Mouse (Mus musculus): ENCODE measurements at regions not wholly inside any gene's neighbourhood (a gene's known extent, or its start where the extent isn't known, plus 50 kb on each side); places are given as distances from the start of the nearest gene placed in this dataset.

- no peak for ATAC-seq (replicated peaks in 1 of 2; ENCODE audit: insufficient read depth in 1 of 2, low FRiP score in 2 of 2, low TSS enrichment in 1 of 2, low read depth in 1 of 2, poor library complexity in 2 of 2, severe bottlenecking in 2 of 2)
Measured at GRCm38 (mm10) chr9:115665337-115666004, 243.8 kb upstream of the Gadl1 start.

- ATAC-seq (replicated peaks in 1 of 2; ENCODE audit: insufficient read depth in 1 of 2, low FRiP score in 2 of 2, low TSS enrichment in 1 of 2, low read depth in 1 of 2, poor library complexity in 2 of 2, severe bottlenecking in 2 of 2): no peak
Measured at GRCm38 (mm10) chr9:115666530-115666929, 242.7 kb upstream of the Gadl1 start.

- no peak for ATAC-seq (replicated peaks in 1 of 2; ENCODE audit: insufficient read depth in 1 of 2, low FRiP score in 2 of 2, low TSS enrichment in 1 of 2, low read depth in 1 of 2, poor library complexity in 2 of 2, severe bottlenecking in 2 of 2)
Measured at GRCm38 (mm10) chr9:115680703-115681576, 228.3 kb upstream of the Gadl1 start.

GRCm38 (mm10) chr9:115681841-115682240 is 227.4 kb upstream of the Gadl1 start:
- ATAC-seq (replicated peaks in 1 of 2; ENCODE audit: insufficient read depth in 1 of 2, low FRiP score in 2 of 2, low TSS enrichment in 1 of 2, low read depth in 1 of 2, poor library complexity in 2 of 2, severe bottlenecking in 2 of 2): no peak

- no peak for ATAC-seq (replicated peaks in 1 of 2; ENCODE audit: insufficient read depth in 1 of 2, low FRiP score in 2 of 2, low TSS enrichment in 1 of 2, low read depth in 1 of 2, poor library complexity in 2 of 2, severe bottlenecking in 2 of 2)
Measured at GRCm38 (mm10) chr9:115683951-115684350, 225.3 kb upstream of the Gadl1 start.

- ATAC-seq (replicated peaks in 1 of 2; ENCODE audit: insufficient read depth in 1 of 2, low FRiP score in 2 of 2, low TSS enrichment in 1 of 2, low read depth in 1 of 2, poor library complexity in 2 of 2, severe bottlenecking in 2 of 2): no peak
Measured at GRCm38 (mm10) chr9:115686605-115687004, 222.7 kb upstream of the Gadl1 start.

GRCm38 (mm10) chr9:115692837-115693236 is 216.4 kb upstream of the Gadl1 start:
- ATAC-seq (replicated peaks in 1 of 2; ENCODE audit: insufficient read depth in 1 of 2, low FRiP score in 2 of 2, low TSS enrichment in 1 of 2, low read depth in 1 of 2, poor library complexity in 2 of 2, severe bottlenecking in 2 of 2): no peak

- ATAC-seq (replicated peaks in 1 of 2; ENCODE audit: insufficient read depth in 1 of 2, low FRiP score in 2 of 2, low TSS enrichment in 1 of 2, low read depth in 1 of 2, poor library complexity in 2 of 2, severe bottlenecking in 2 of 2): no peak
Measured at GRCm38 (mm10) chr9:115703791-115704190, 205.5 kb upstream of the Gadl1 start.

GRCm38 (mm10) chr9:115704249-115704648 is 205.0 kb upstream of the Gadl1 start:
- peak; percentile 43 to 51; a peak in 1 of 4 replicates for ATAC-seq (replicated peaks in 1 of 2; ENCODE audit: insufficient read depth in 1 of 2, low FRiP score in 2 of 2, low TSS enrichment in 1 of 2, low read depth in 1 of 2, poor library complexity in 2 of 2, severe bottlenecking in 2 of 2)

- ATAC-seq (replicated peaks in 1 of 2; ENCODE audit: insufficient read depth in 1 of 2, low FRiP score in 2 of 2, low TSS enrichment in 1 of 2, low read depth in 1 of 2, poor library complexity in 2 of 2, severe bottlenecking in 2 of 2): no peak
Measured at GRCm38 (mm10) chr9:115705761-115706160, 203.5 kb upstream of the Gadl1 start.

- peak; percentile 75 to 77 for ATAC-seq (replicated peaks in 1 of 2; ENCODE audit: insufficient read depth in 1 of 2, low FRiP score in 2 of 2, low TSS enrichment in 1 of 2, low read depth in 1 of 2, poor library complexity in 2 of 2, severe bottlenecking in 2 of 2)
Measured at GRCm38 (mm10) chr9:115708199-115708934, 200.9 kb upstream of the Gadl1 start.

GRCm38 (mm10) chr9:115710039-115710739 is 199.1 kb upstream of the Gadl1 start:
- peak; percentile 28 to 46; a peak in 3 of 4 replicates for ATAC-seq (replicated peaks in 1 of 2; ENCODE audit: insufficient read depth in 1 of 2, low FRiP score in 2 of 2, low TSS enrichment in 1 of 2, low read depth in 1 of 2, poor library complexity in 2 of 2, severe bottlenecking in 2 of 2)

GRCm38 (mm10) chr9:115720306-115720705 is 188.9 kb upstream of the Gadl1 start:
- ATAC-seq (replicated peaks in 1 of 2; ENCODE audit: insufficient read depth in 1 of 2, low FRiP score in 2 of 2, low TSS enrichment in 1 of 2, low read depth in 1 of 2, poor library complexity in 2 of 2, severe bottlenecking in 2 of 2): no peak

- ATAC-seq (replicated peaks in 1 of 2; ENCODE audit: insufficient read depth in 1 of 2, low FRiP score in 2 of 2, low TSS enrichment in 1 of 2, low read depth in 1 of 2, poor library complexity in 2 of 2, severe bottlenecking in 2 of 2): no peak
Measured at GRCm38 (mm10) chr9:115720841-115721240, 188.4 kb upstream of the Gadl1 start.

- ATAC-seq (replicated peaks in 1 of 2; ENCODE audit: insufficient read depth in 1 of 2, low FRiP score in 2 of 2, low TSS enrichment in 1 of 2, low read depth in 1 of 2, poor library complexity in 2 of 2, severe bottlenecking in 2 of 2): no peak
Measured at GRCm38 (mm10) chr9:115724063-115724462, 185.2 kb upstream of the Gadl1 start.

GRCm38 (mm10) chr9:115727361-115727760 is 181.9 kb upstream of the Gadl1 start:
- no peak for ATAC-seq (replicated peaks in 1 of 2; ENCODE audit: insufficient read depth in 1 of 2, low FRiP score in 2 of 2, low TSS enrichment in 1 of 2, low read depth in 1 of 2, poor library complexity in 2 of 2, severe bottlenecking in 2 of 2)

- no peak for ATAC-seq (replicated peaks in 1 of 2; ENCODE audit: insufficient read depth in 1 of 2, low FRiP score in 2 of 2, low TSS enrichment in 1 of 2, low read depth in 1 of 2, poor library complexity in 2 of 2, severe bottlenecking in 2 of 2)
Measured at GRCm38 (mm10) chr9:115731557-115731956, 177.7 kb upstream of the Gadl1 start.
